Mouse (Mus musculus): ENCODE results near the gene Gpld1. TPM values are rescaled to one million over a fixed set of nuclear protein-coding genes. Genes with fewer than 3 reads are reported as not detected.
"Not testable (repeated sequence)": the region's sequence is repeated elsewhere in the genome, so short reads cannot be mapped to it uniquely, and the experiment has no call there.

The Gpld1 gene
- polyA plus RNA-seq, 1 experiment from 2014 or later = 1.4 TPM

- 85% methylated on average over 3 of the region's 3 CpGs for WGBS
- H3K4me3 ChIP-seq (replicated peaks; ENCODE audit: low read length) = no peak overlapping the region
- no peaks in the 10 kb centered on the region for H3K9me3 ChIP-seq (ENCODE audit: control insufficient read depth, low read length)
- H3K27me3 ChIP-seq (replicated peaks; ENCODE audit: control insufficient read depth, insufficient read depth, low read length) = no peaks in the 10 kb centered on the region
- ATAC-seq = no peak
- no peak overlapping the region for H3K9ac ChIP-seq (replicated peaks; ENCODE audit: low read depth, low read length)
- H3K36me3 ChIP-seq (ENCODE audit: control insufficient read depth, insufficient read depth) = no peaks in the 10 kb centered on the region
- no peak overlapping the region for H3K4me2 ChIP-seq (ENCODE audit: low read length)
- H3K4me1 ChIP-seq (replicated peaks; ENCODE audit: control insufficient read depth, insufficient read depth, low read length) = no peaks in the 10 kb centered on the region
- no peak overlapping the region for H3K27ac ChIP-seq (ENCODE audit: low read length)
Measured at GRCm38 (mm10) chr13:24960084-24960483, 17.1 kb downstream of the Gpld1 start.

GRCm38 (mm10) chr13:24962119-24962518 lies 19.2 kb downstream of the Gpld1 start:
- no peak for ATAC-seq
- Histone ChIP-seq H3K9ac (replicated peaks; ENCODE audit: low read depth, low read length) (no peak overlapping the region), H3K27ac (ENCODE audit: low read length) (no peak overlapping the region), H3K4me1 (replicated peaks; ENCODE audit: control insufficient read depth, insufficient read depth, low read length) (no peaks in the 10 kb centered on the region; the same call in 1 of the 2 replicates), H3K27me3 (replicated peaks; ENCODE audit: control insufficient read depth, insufficient read depth, low read length) (no peaks in the 10 kb centered on the region), H3K36me3 (ENCODE audit: control insufficient read depth, insufficient read depth) (no peaks in the 10 kb centered on the region), H3K9me3 (ENCODE audit: control insufficient read depth, low read length) (no peaks in the 10 kb centered on the region), H3K4me3 (replicated peaks; ENCODE audit: low read length) (no peak overlapping the region), H3K4me2 (ENCODE audit: low read length) (no peak overlapping the region)
- WGBS = 83% methylated on average over 8 of the region's 8 CpGs

GRCm38 (mm10) chr13:24965130-24965845 lies 22.3 kb downstream of the Gpld1 start:
- H3K9ac ChIP-seq (replicated peaks; ENCODE audit: low read depth, low read length) = peak overlapping the region; percentile 25; the same call in 1 of the 2 replicates
- no peaks in the 10 kb centered on the region for H3K27me3 ChIP-seq (replicated peaks; ENCODE audit: control insufficient read depth, insufficient read depth, low read length)
- no peaks in the 10 kb centered on the region for H3K9me3 ChIP-seq (ENCODE audit: control insufficient read depth, low read length)
- peak overlapping the region; percentile 24 for H3K4me3 ChIP-seq (replicated peaks; ENCODE audit: low read length)
- H3K36me3 ChIP-seq (ENCODE audit: control insufficient read depth, insufficient read depth) = no peaks in the 10 kb centered on the region
- H3K4me1 ChIP-seq (replicated peaks; ENCODE audit: control insufficient read depth, insufficient read depth, low read length) = no peaks in the 10 kb centered on the region; the same call in 1 of the 2 replicates
- H3K27ac ChIP-seq (ENCODE audit: low read length) = no peak overlapping the region
- H3K4me2 ChIP-seq (ENCODE audit: low read length) = peak overlapping the region; percentile 46
- WGBS = 20% methylated on average over 15 of the region's 15 CpGs
- peak; percentile 58 for ATAC-seq

- Histone ChIP-seq H3K4me2 (ENCODE audit: low read length) (peak overlapping the region; percentile 46), H3K27me3 (replicated peaks; ENCODE audit: control insufficient read depth, insufficient read depth, low read length) (no peaks in the 10 kb centered on the region), H3K27ac (ENCODE audit: low read length) (no peak overlapping the region), H3K9me3 (ENCODE audit: control insufficient read depth, low read length) (no peaks in the 10 kb centered on the region), H3K36me3 (ENCODE audit: control insufficient read depth, insufficient read depth) (no peaks in the 10 kb centered on the region), H3K4me1 (replicated peaks; ENCODE audit: control insufficient read depth, insufficient read depth, low read length) (no peaks in the 10 kb centered on the region; the same call in 1 of the 2 replicates), H3K4me3 (replicated peaks; ENCODE audit: low read length) (peak overlapping the region; percentile 24), H3K9ac (replicated peaks; ENCODE audit: low read depth, low read length) (0 out of 2 replicates have a peak overlapping the region, but pooled peaks have one; percentile 9)
- WGBS = 41% methylated on average over 5 of the region's 5 CpGs
- peak; percentile 61 for ATAC-seq
Measured at GRCm38 (mm10) chr13:24965846-24966201, 22.9 kb downstream of the Gpld1 start.

- H3K4me2 ChIP-seq (ENCODE audit: low read length); H3K27ac ChIP-seq (ENCODE audit: low read length); H3K9ac ChIP-seq (replicated peaks; ENCODE audit: low read depth, low read length); H3K4me3 ChIP-seq (replicated peaks; ENCODE audit: low read length); H3K36me3 ChIP-seq (ENCODE audit: control insufficient read depth, insufficient read depth); H3K4me1 ChIP-seq (replicated peaks; ENCODE audit: control insufficient read depth, insufficient read depth, low read length); H3K9me3 ChIP-seq (ENCODE audit: control insufficient read depth, low read length); H3K27me3 ChIP-seq (replicated peaks; ENCODE audit: control insufficient read depth, insufficient read depth, low read length); ATAC-seq: not testable (repeated sequence)
- 87% methylated on average over 3 of the region's 3 CpGs for WGBS
Measured at GRCm38 (mm10) chr13:24971776-24972175, 28.8 kb downstream of the Gpld1 start.

GRCm38 (mm10) chr13:24976384-24976783 lies 33.4 kb downstream of the Gpld1 start:
- Histone ChIP-seq H3K9me3 (ENCODE audit: control insufficient read depth, low read length) (no peaks in the 10 kb centered on the region), H3K9ac (replicated peaks; ENCODE audit: low read depth, low read length) (no peak overlapping the region), H3K36me3 (ENCODE audit: control insufficient read depth, insufficient read depth) (no peaks in the 10 kb centered on the region), H3K4me2 (ENCODE audit: low read length) (no peak overlapping the region), H3K27ac (ENCODE audit: low read length) (no peak overlapping the region), H3K27me3 (replicated peaks; ENCODE audit: control insufficient read depth, insufficient read depth, low read length) (no peaks in the 10 kb centered on the region), H3K4me3 (replicated peaks; ENCODE audit: low read length) (no peak overlapping the region), H3K4me1 (replicated peaks; ENCODE audit: control insufficient read depth, insufficient read depth, low read length) (no peaks in the 10 kb centered on the region)
- peak; percentile 85 for ATAC-seq
- WGBS = 45% methylated on average over 4 of the region's 4 CpGs

- Histone ChIP-seq H3K9ac (replicated peaks; ENCODE audit: low read depth, low read length) (no peak overlapping the region), H3K27ac (ENCODE audit: low read length) (no peak overlapping the region), H3K4me2 (ENCODE audit: low read length) (no peak overlapping the region), H3K4me3 (replicated peaks; ENCODE audit: low read length) (no peak overlapping the region), H3K27me3 (replicated peaks; ENCODE audit: control insufficient read depth, insufficient read depth, low read length) (no peaks in the 10 kb centered on the region), H3K9me3 (ENCODE audit: control insufficient read depth, low read length) (no peaks in the 10 kb centered on the region), H3K4me1 (replicated peaks; ENCODE audit: control insufficient read depth, insufficient read depth, low read length) (no peaks in the 10 kb centered on the region), H3K36me3 (ENCODE audit: control insufficient read depth, insufficient read depth) (no peaks in the 10 kb centered on the region)
- 89% methylated on average over 5 of the region's 5 CpGs for WGBS
- no peak for ATAC-seq
Measured at GRCm38 (mm10) chr13:24977820-24978342, 34.9 kb downstream of the Gpld1 start.

GRCm38 (mm10) chr13:24981031-24981430 lies 38.1 kb downstream of the Gpld1 start:
- H3K4me3 ChIP-seq (replicated peaks; ENCODE audit: low read length) = no peak overlapping the region
- H3K9ac ChIP-seq (replicated peaks; ENCODE audit: low read depth, low read length) = no peak overlapping the region
- H3K27me3 ChIP-seq (replicated peaks; ENCODE audit: control insufficient read depth, insufficient read depth, low read length) = no peaks in the 10 kb centered on the region
- H3K9me3 ChIP-seq (ENCODE audit: control insufficient read depth, low read length) = no peaks in the 10 kb centered on the region
- 88% methylated on average over 6 of the region's 6 CpGs for WGBS
- no peak overlapping the region for H3K27ac ChIP-seq (ENCODE audit: low read length)
- no peak overlapping the region for H3K4me2 ChIP-seq (ENCODE audit: low read length)
- ATAC-seq = no peak
- no peaks in the 10 kb centered on the region for H3K4me1 ChIP-seq (replicated peaks; ENCODE audit: control insufficient read depth, insufficient read depth, low read length)
- H3K36me3 ChIP-seq (ENCODE audit: control insufficient read depth, insufficient read depth) = no peaks in the 10 kb centered on the region

GRCm38 (mm10) chr13:24985435-24985834 lies 42.5 kb downstream of the Gpld1 start:
- ATAC-seq = peak; percentile 67
- no peak overlapping the region for H3K27ac ChIP-seq (ENCODE audit: low read length)

More at GRCm38 (mm10) chr13:24985435-24985834, 42.5 kb downstream of the Gpld1 start:
- Histone ChIP-seq H3K36me3 (ENCODE audit: control insufficient read depth, insufficient read depth) (0 out of 2 replicates have a peak, but pooled peaks cover 2% of the 10 kb centered on the region), H3K9ac (replicated peaks; ENCODE audit: low read depth, low read length) (no peak overlapping the region), H3K4me3 (replicated peaks; ENCODE audit: low read length) (no peak overlapping the region), H3K4me1 (replicated peaks; ENCODE audit: control insufficient read depth, insufficient read depth, low read length) (no peaks in the 10 kb centered on the region), H3K27me3 (replicated peaks; ENCODE audit: control insufficient read depth, insufficient read depth, low read length) (no peaks in the 10 kb centered on the region), H3K4me2 (ENCODE audit: low read length) (no peak overlapping the region), H3K9me3 (ENCODE audit: control insufficient read depth, low read length) (no peaks in the 10 kb centered on the region)
- 30% methylated on average over 2 of the region's 2 CpGs for WGBS

All from forebrain, embryonic 16.5 days (tissue).